8 mouse cellular contexts compared by ENCODE assay signal in the genomic region with DNA sequence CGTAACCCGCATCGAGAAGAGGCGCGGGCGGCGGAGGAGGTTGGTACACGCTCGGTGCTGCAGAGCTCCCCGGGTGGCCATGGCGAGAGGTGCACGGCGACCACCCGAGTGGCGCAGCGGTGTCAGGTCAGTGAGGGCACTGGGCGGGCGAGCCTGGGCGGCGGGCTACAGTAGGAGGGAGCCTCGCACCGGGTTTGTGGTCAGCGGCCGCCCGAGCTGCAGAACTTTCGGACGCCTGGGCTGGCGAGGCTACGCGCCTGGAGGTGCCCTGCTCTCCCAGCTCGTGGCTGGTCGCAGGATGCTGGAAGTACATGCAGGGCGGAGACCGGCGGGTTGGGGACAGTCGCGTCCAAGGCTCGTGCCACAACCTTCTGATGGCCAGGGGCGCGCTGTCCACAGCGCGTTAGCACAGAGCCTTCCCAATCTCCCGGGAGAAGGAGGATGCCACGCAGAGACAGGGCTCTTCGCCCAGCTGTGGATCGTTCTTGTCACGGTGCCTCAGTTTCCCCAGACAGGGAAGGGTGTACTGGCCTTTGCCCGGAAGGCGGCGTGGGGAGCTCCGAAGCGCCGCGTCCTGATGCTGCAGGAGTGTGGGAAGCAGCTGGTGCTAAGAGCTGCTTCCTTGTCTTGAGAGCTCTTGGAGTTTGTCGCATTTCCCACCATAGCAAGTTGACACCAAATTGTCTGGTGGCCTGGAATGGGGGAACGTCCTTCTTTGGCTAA. TPM values are rescaled to one million over a fixed set of nuclear protein-coding genes. Genes with fewer than 3 reads are reported as not detected.
DNase-seq lines count a peak whose midpoint lies in the region; ATAC-seq and TF ChIP-seq lines count a peak whose summit lies in the region.

No protein-coding gene starts in this region.

- H3K9me3 ChIP-seq in G1E (replicated peaks) = no peaks in the 10 kb centered on the region; the same call in 1 of the 2 replicates
- H3K9me3 ChIP-seq in embryonic facial prominence, embryonic 15.5 days (replicated peaks) = no peaks in the 10 kb centered on the region
- no peaks in the 10 kb centered on the region for H3K9me3 ChIP-seq in kidney, embryonic 14.5 days (ENCODE audit: control insufficient read depth, low read length)

- DNase-seq in kidney, adult 8-10 months = peak; percentile 37 to 43
- no peak for DNase-seq in kidney, postnatal 14 days
- no peak for DNase-seq in G1E (ENCODE audit: low spot score)
- DNase-seq in lung, postnatal 36 days = peak; percentile 28
- DNase-seq in T-cell, adult 2 months (ENCODE audit: low spot score) = no peak
- no peak for DNase-seq in c-Kit-positive CD71-positive TER-119-positive erythroid progenitor cells, embryonic 14.5 days (ENCODE audit: low spot score)

- peak overlapping the region; percentile 45; the same call in 1 of the 2 replicates for H3K4me3 ChIP-seq in G1E (ENCODE audit: low read depth, low read length)
- H3K4me3 ChIP-seq in embryonic facial prominence, embryonic 15.5 days (replicated peaks) = peak overlapping the region; percentile 58
- H3K4me3 ChIP-seq in kidney, embryonic 14.5 days (ENCODE audit: low read length) = peak overlapping the region; percentile 55

- ATAC-seq in G1E (ENCODE audit: extremely low read depth, insufficient number of reproducible peaks, low FRiP score, poor library complexity, severe bottlenecking) = no peak
- no peak; the same call in 1 of the 2 replicates for ATAC-seq in embryonic facial prominence, embryonic 15.5 days (ENCODE audit: insufficient number of reproducible peaks, low FRiP score, low TSS enrichment, low read depth)
- ATAC-seq in kidney, embryonic 14.5 days (ENCODE audit: low FRiP score, low TSS enrichment) = peak; percentile 90

- peaks cover 21% of the 10 kb centered on the region for H3K27me3 ChIP-seq in G1E (ENCODE audit: insufficient read depth, low read length)
- peaks cover 10% of the 10 kb centered on the region; the same call in 1 of the 2 replicates for H3K27me3 ChIP-seq in embryonic facial prominence, embryonic 15.5 days
- no peaks in the 10 kb centered on the region for H3K27me3 ChIP-seq in kidney, embryonic 14.5 days (ENCODE audit: control insufficient read depth, insufficient read depth, low read length)

- no peak overlapping the region for H3K27ac ChIP-seq in embryonic facial prominence, embryonic 15.5 days (replicated peaks)
- 0 out of 2 replicates have a peak overlapping the region, but pooled peaks have one; percentile 6 for H3K27ac ChIP-seq in kidney, embryonic 14.5 days (ENCODE audit: low read depth, low read length)

- WGBS in embryonic facial prominence, embryonic 15.5 days = under 1% methylated on average over 56 of the region's 56 CpGs
- WGBS in kidney, embryonic 14.5 days = under 1% methylated on average over 56 of the region's 56 CpGs

- H3K4me1 ChIP-seq in G1E (ENCODE audit: insufficient read depth, low read depth, low read length) = peaks cover 8% of the 10 kb centered on the region; the same call in 1 of the 2 replicates
- H3K4me1 ChIP-seq in embryonic facial prominence, embryonic 15.5 days = peaks cover 11% of the 10 kb centered on the region
- H3K4me1 ChIP-seq in kidney, embryonic 14.5 days (ENCODE audit: control insufficient read depth, insufficient read depth, low read length) = 0 out of 2 replicates have a peak, but pooled peaks cover 3% of the 10 kb centered on the region

- peak overlapping the region; percentile 92 for H3K4me2 ChIP-seq in embryonic facial prominence, embryonic 15.5 days (replicated peaks)
- H3K4me2 ChIP-seq in kidney, embryonic 14.5 days (replicated peaks; ENCODE audit: low read depth, low read length) = peak overlapping the region; percentile 93

- no peaks in the 10 kb centered on the region for H3K36me3 ChIP-seq in G1E (replicated peaks)
- H3K36me3 ChIP-seq in embryonic facial prominence, embryonic 15.5 days = no peaks in the 10 kb centered on the region
- no peaks in the 10 kb centered on the region for H3K36me3 ChIP-seq in kidney, embryonic 14.5 days (ENCODE audit: control insufficient read depth, insufficient read depth, low read length)

- no peak for TF ChIP-seq CTCF in G1E (IDR thresholded peaks at IDR 0.05; ENCODE audit: low read depth, low read length)

- peak overlapping the region; percentile 36 for H3K9ac ChIP-seq in embryonic facial prominence, embryonic 15.5 days
- H3K9ac ChIP-seq in kidney, embryonic 14.5 days (ENCODE audit: low read depth, low read length) = peak overlapping the region; percentile 65

RNA-seq across cellular contexts. Expression of gene Mfap3l, which starts 0.5 kb away (rescaled TPM):
- total RNA-seq in G1E (2014; fragmentation: Nextera tagmentation) (not detected in 2 replicates), G1E (2017) (0.11 and 0.12 TPM in 2 replicates)
- not detected in 2 replicates for polyA plus RNA-seq in G1E (2012)
- polyA plus RNA-seq in embryonic facial prominence, embryonic 15.5 days (2015; fragmentation: Nextera tagmentation; extraction: Ambion mirVana) = 3.1 TPM in 2 replicates
- polyA plus RNA-seq in kidney, embryonic 14.5 days (2014; fragmentation: Nextera tagmentation; extraction: Ambion mirVana) = 3.0 and 5.4 TPM in 2 replicates

Comparison
In these comparisons a context has a peak if more than half of its experiments do, and no peak if none do; other contexts are left out.
1. DNase-seq: peak in kidney, adult 8-10 months (2 of 2) and lung, postnatal 36 days (single experiment); none in kidney, postnatal 14 days (single experiment), G1E (single experiment), T-cell, adult 2 months (single experiment) and c-Kit-positive CD71-positive TER-119-positive erythroid progenitor cells, embryonic 14.5 days (single experiment).
2. Peak in every context shown above with its lines, with median percentiles within 50 percentile points of each other: H3K4me3 ChIP-seq.